Mouse (Mus musculus) myocyte (in vitro differentiated cells): ENCODE measurements around the gene B4galt1.

Experiments
- CEBPB ChIP-seq: IDR thresholded peaks from 2 replicates; pipeline ENCODE4 v1.6.1; 2011; ENCODE audit warnings: mild to moderate bottlenecking, moderate library complexity; ENCODE audit not compliant: poor library complexity, insufficient read depth, severe bottlenecking
- POLR2A ChIP-seq: IDR thresholded peaks from one replicate; pipeline ENCODE4 v1.6.1; 2011; ENCODE audit warnings: low read depth, mild to moderate bottlenecking, control low read depth, moderate library complexity; ENCODE audit not compliant: insufficient read length
- POLR2AphosphoS2 ChIP-seq: IDR thresholded peaks from one replicate; pipeline ENCODE4 v1.6.1; 2011; ENCODE audit warnings: low read depth, control low read depth; ENCODE audit not compliant: insufficient read length
- USF1 ChIP-seq: IDR thresholded peaks from one replicate; pipeline ENCODE4 v1.6.1; 2011; ENCODE audit warnings: low read depth, mild to moderate bottlenecking, control low read depth, moderate library complexity

GRCm38 (mm10) chr4:40825981-40826380 lies 27.8 kb downstream of the B4galt1 start:
- no peak for TF ChIP-seq POLR2A
- TF ChIP-seq CEBPB = no peak
- TF ChIP-seq POLR2AphosphoS2 = no peak
- TF ChIP-seq USF1 = no peak
